Mouse (Mus musculus) G1E (cell line): Measurements from ENCODE around the gene Pdgfd.

ENCODE experiments used
- CTCF ChIP-seq: IDR thresholded peaks from 2 replicates; pipeline ENCODE4 v1.5.1; 2012; ENCODE audit warnings: low read depth, low read length, inconsistent platforms, mixed read lengths
- GATA1 ChIP-seq: IDR thresholded peaks from 2 replicates; pipeline ENCODE4 v1.6.1; 2012; ENCODE audit warnings: borderline replicate concordance, low read length, inconsistent platforms, mixed read lengths
- POLR2AphosphoS5 ChIP-seq: IDR thresholded peaks from 2 replicates; pipeline ENCODE4 v1.6.1; 2012; ENCODE audit warnings: low read depth, low read length, inconsistent platforms; ENCODE audit not compliant: insufficient replicate concordance
- TAL1 ChIP-seq: conservative IDR thresholded peaks from 2 replicates; pipeline ENCODE4 v1.6.1; 2012; ENCODE audit warnings: low read depth, low read length, inconsistent platforms, mixed read lengths

DNA sequence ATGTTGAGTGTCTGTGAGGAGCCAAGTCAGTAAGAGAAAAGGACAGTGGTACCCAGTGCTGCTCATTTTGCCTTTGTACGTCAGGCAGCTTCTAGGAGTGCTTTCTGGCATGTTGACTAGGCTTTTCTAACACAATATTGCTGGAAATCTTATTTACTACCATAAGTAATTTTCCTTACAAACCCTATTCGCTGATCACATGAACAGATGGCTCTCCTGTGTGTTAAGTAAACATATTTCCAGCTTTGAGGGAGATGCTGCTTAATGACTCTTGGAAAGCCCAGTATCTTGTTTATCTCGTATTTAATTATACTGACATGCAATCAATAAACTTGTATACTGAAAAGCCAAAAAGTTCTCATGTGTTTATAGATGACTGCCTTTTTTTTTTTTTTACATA is 133.7 kb downstream of the Pdgfd start:
- TF ChIP-seq CTCF (no peak), GATA1 (no peak), TAL1 (no peak), POLR2AphosphoS5 (no peak)
